Comparison of ENCODE assay signal across 8 mouse cellular contexts in the genomic region with DNA sequence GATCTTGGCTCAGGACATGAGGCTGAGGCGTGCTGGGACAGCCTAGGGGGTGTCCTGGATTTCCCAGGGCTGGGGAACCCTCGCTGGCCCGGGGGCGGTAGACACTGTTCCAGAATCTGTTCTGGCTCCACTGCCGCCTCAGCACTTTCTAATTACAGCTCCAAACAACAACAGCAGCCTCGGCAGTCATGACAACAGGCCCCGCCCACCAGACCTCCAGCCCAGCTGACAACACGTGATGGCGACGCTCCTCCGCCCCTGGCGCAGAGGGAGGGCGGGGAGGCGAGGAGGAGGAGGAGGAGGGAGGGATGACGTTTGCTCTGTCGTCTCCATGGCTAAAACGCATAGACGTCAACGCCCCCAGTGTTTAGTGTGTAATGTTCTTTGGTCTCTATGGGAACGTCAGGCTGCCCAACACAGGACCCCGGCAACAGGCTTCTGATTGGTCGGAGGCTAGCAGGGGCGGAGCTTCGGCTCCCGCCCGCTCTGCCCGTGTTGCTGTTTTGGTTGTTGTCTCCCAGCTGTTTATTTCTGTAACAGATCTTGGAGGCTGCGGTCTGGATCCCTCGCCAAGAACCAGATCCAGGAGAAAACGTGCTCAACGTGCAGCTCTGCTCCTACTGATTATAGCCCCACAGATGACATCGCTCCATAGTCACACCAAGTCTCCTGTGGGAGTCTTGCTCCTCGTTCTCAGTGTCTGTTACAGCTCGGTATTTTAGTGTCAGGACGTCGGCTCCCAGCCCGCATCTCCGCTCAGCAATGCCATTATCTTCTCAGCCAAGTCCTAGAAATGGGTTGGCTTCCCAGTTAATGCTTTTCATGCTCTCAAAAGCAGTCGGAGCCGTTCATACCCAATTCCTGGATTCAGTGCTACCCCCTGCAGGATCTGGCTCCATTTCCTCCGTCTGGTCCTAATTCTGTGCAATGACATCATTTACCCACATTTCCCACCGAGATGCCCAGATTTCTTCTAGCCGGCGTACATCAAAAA. TPM values are rescaled to one million over a fixed set of nuclear protein-coding genes. Genes with fewer than 3 reads are reported as not detected.
DNase-seq lines count a peak whose midpoint lies in the region; ATAC-seq and TF ChIP-seq lines count a peak whose summit lies in the region.

No protein-coding gene starts in this region.

- H3K36me3 ChIP-seq in heart, embryonic 11.5 days (ENCODE audit: control insufficient read depth, insufficient read depth, low read length), result no peaks in the 10 kb centered on the region
- no peaks in the 10 kb centered on the region for H3K36me3 ChIP-seq in kidney, embryonic 16.5 days (ENCODE audit: insufficient read depth, low read length)
- no peaks in the 10 kb centered on the region for H3K36me3 ChIP-seq in liver, adult 2 months (ENCODE audit: control insufficient read depth, insufficient read depth, low read length)
- no peaks in the 10 kb centered on the region for H3K36me3 ChIP-seq in myocyte (ENCODE audit: control insufficient read depth, insufficient read depth)
- H3K36me3 ChIP-seq in splenic B cell, adult 2 months (ENCODE audit: control insufficient read depth, insufficient read depth, low read length, poor library complexity, severe bottlenecking), result no peaks in the 10 kb centered on the region

- H3K4me2 ChIP-seq in heart, embryonic 11.5 days, result peak overlapping the region; percentile 87
- H3K4me2 ChIP-seq in kidney, embryonic 16.5 days (replicated peaks; ENCODE audit: low read depth, low read length), result peak overlapping the region; percentile 89
- H3K4me2 ChIP-seq in myocyte (ENCODE audit: low read depth), result peak overlapping the region; percentile 96

- H3K9me3 ChIP-seq in heart, embryonic 11.5 days (replicated peaks; ENCODE audit: control insufficient read depth, low read length), result no peaks in the 10 kb centered on the region
- H3K9me3 ChIP-seq in kidney, embryonic 16.5 days (ENCODE audit: low read length), result no peaks in the 10 kb centered on the region

- no peak overlapping the region for H3ac ChIP-seq in myocyte (ENCODE audit: control insufficient read depth, insufficient read length)

- H3K27me3 ChIP-seq in heart, embryonic 11.5 days (ENCODE audit: control insufficient read depth, insufficient read depth, low read length), result no peaks in the 10 kb centered on the region
- H3K27me3 ChIP-seq in kidney, embryonic 16.5 days (ENCODE audit: insufficient read depth, low read length), result no peaks in the 10 kb centered on the region
- H3K27me3 ChIP-seq in liver, adult 2 months (ENCODE audit: control insufficient read depth, insufficient read depth, low read length), result no peaks in the 10 kb centered on the region
- H3K27me3 ChIP-seq in myocyte (ENCODE audit: control insufficient read depth, insufficient read depth, insufficient read length), result no peaks in the 10 kb centered on the region
- H3K27me3 ChIP-seq in splenic B cell, adult 2 months (ENCODE audit: control insufficient read depth, insufficient read depth, low read length, poor library complexity, severe bottlenecking), result no peaks in the 10 kb centered on the region

- peaks cover 31% of the 10 kb centered on the region for H3K4me1 ChIP-seq in bone marrow macrophage, adult 2 months (ENCODE audit: control insufficient read depth, insufficient read depth, low read length)
- H3K4me1 ChIP-seq in embryonic fibroblast, embryonic 13.5 days (ENCODE audit: control insufficient read depth, insufficient read depth, low read length), result peaks cover 5% of the 10 kb centered on the region
- H3K4me1 ChIP-seq in heart, embryonic 11.5 days (ENCODE audit: control insufficient read depth, insufficient read depth, low read length), result peaks cover 35% of the 10 kb centered on the region
- peaks cover 46% of the 10 kb centered on the region for H3K4me1 ChIP-seq in kidney, embryonic 16.5 days (ENCODE audit: insufficient read depth, low read length)
- peaks cover 15% of the 10 kb centered on the region for H3K4me1 ChIP-seq in liver, adult 2 months (ENCODE audit: control insufficient read depth, insufficient read depth, low read length)

- peak; percentile 98 for DNase-seq in A20 (ENCODE audit: low read depth, low spot score)
- peak; percentile 95 for DNase-seq in liver, adult 2 months (ENCODE audit: extremely low read depth, low read depth, low spot score)
- DNase-seq in splenic B cell, adult 2 months (ENCODE audit: low read depth, low spot score), result peak; percentile 100

- 2% methylated on average over 44 of the region's 44 CpGs for WGBS in heart, embryonic 11.5 days (ENCODE audit: insufficient replicate concordance)
- 1% methylated on average over 44 of the region's 44 CpGs for WGBS in kidney, embryonic 16.5 days
- WGBS in liver, adult 2 months, result 2% methylated on average over 44 of the region's 44 CpGs

- H3K9ac ChIP-seq in heart, embryonic 11.5 days (ENCODE audit: low read depth, low read length), result peak overlapping the region; percentile 79
- H3K9ac ChIP-seq in kidney, embryonic 16.5 days (replicated peaks; ENCODE audit: low read length), result peak overlapping the region; percentile 67
- peak overlapping the region; percentile 80 for H3K9ac ChIP-seq in liver, adult 2 months (ENCODE audit: low read depth, low read length)

- peak overlapping the region; percentile 76 for H3K4me3 ChIP-seq in bone marrow macrophage, adult 2 months (ENCODE audit: insufficient read depth, low read length)
- H3K4me3 ChIP-seq in embryonic fibroblast, embryonic 13.5 days (ENCODE audit: insufficient read depth, low read length), result peak overlapping the region; percentile 63
- H3K4me3 ChIP-seq in heart, embryonic 11.5 days (ENCODE audit: low read depth, low read length), result peak overlapping the region; percentile 49
- peak overlapping the region; percentile 58 for H3K4me3 ChIP-seq in kidney, embryonic 16.5 days (ENCODE audit: low read length)
- peak overlapping the region; percentile 63 for H3K4me3 ChIP-seq in liver, adult 2 months (ENCODE audit: insufficient read depth, low read depth, low read length)
- peak overlapping the region; percentile 28 for H3K4me3 ChIP-seq in myocyte

- peak overlapping the region; percentile 90 for H3K27ac ChIP-seq in bone marrow macrophage, adult 2 months (ENCODE audit: insufficient read depth, low read depth, low read length)
- peak overlapping the region; percentile 64 for H3K27ac ChIP-seq in embryonic fibroblast, embryonic 13.5 days (ENCODE audit: insufficient read depth, low read length)
- peak overlapping the region; percentile 96 for H3K27ac ChIP-seq in heart, embryonic 11.5 days (ENCODE audit: low read depth, low read length)
- H3K27ac ChIP-seq in kidney, embryonic 16.5 days (ENCODE audit: low read length), result peak overlapping the region; percentile 96
- H3K27ac ChIP-seq in liver, adult 2 months (replicated peaks; ENCODE audit: insufficient read depth, low read depth, low read length), result peak overlapping the region; percentile 85

- peak; percentile 96 for ATAC-seq in heart, embryonic 11.5 days (replicated peaks; ENCODE audit: insufficient number of reproducible peaks, low FRiP score, low TSS enrichment)
- ATAC-seq in kidney, embryonic 16.5 days (ENCODE audit: low FRiP score, low TSS enrichment), result peak; percentile 99

- TF ChIP-seq POLR2A in bone marrow macrophage, adult 2 months (IDR thresholded peaks at IDR 0.05; ENCODE audit: borderline replicate concordance, low read depth, low read length), result no peak
- TF ChIP-seq POLR2A in embryonic fibroblast, embryonic 13.5 days (IDR thresholded peaks at IDR 0.05; ENCODE audit: low read depth, low read length), result peak; percentile 14; the same call in 1 of the 2 replicates
- no peak for TF ChIP-seq POLR2A in liver, adult 2 months (IDR thresholded peaks at IDR 0.05; ENCODE audit: extremely low read depth, insufficient read depth, low read length)
- TF ChIP-seq POLR2A in myocyte (IDR thresholded peaks at IDR 0.05; ENCODE audit: insufficient read length, low read depth), result peak; percentile 28

- 0 out of 2 replicates have a peak, but pooled peaks have one; percentile 24 for TF ChIP-seq CTCF in bone marrow macrophage, adult 2 months (IDR thresholded peaks at IDR 0.05; ENCODE audit: low read depth, low read length)
- no peak for TF ChIP-seq CTCF in embryonic fibroblast, embryonic 13.5 days (IDR thresholded peaks at IDR 0.05; ENCODE audit: borderline replicate concordance, insufficient read depth, low read length)
- no peak for TF ChIP-seq CTCF in liver, adult 2 months (IDR thresholded peaks at IDR 0.05; ENCODE audit: low read depth, low read length)

- no peaks in the 10 kb centered on the region for H3K79me2 ChIP-seq in liver, adult 2 months (ENCODE audit: control insufficient read depth, insufficient read depth, low read length)
- H3K79me2 ChIP-seq in myocyte (ENCODE audit: control insufficient read depth, insufficient read depth), result no peaks in the 10 kb centered on the region

TF ChIP-seq in myocyte, 11 proteins besides CTCF, POLR2A, EP300 and RAD21:
- peak; percentile 35 to 51 (median 41) for TF ChIP-seq MYOD1 (IDR thresholded peaks at IDR 0.05; ENCODE audit: control insufficient read depth in 1 of 3, insufficient read length in 2 of 3, low read depth in 2 of 3)
- no peak for TF ChIP-seq REST (IDR thresholded peaks at IDR 0.05; ENCODE audit: insufficient read depth, insufficient read length)
- no peak for TF ChIP-seq MAX (IDR thresholded peaks at IDR 0.05; ENCODE audit: low read depth)
- TF ChIP-seq CEBPB (IDR thresholded peaks at IDR 0.05; ENCODE audit: insufficient read depth, poor library complexity, severe bottlenecking), result no peak
- TF ChIP-seq USF1 (IDR thresholded peaks at IDR 0.05; ENCODE audit: low read depth), result peak; percentile 96
- TF ChIP-seq MYOG (IDR thresholded peaks at IDR 0.05; ENCODE audit: control insufficient read depth in 1 of 3, insufficient read depth in 1 of 3, insufficient read length in 2 of 3, low read depth in 2 of 3), result peak in 1 of 3 experiments; percentile 41
- TF ChIP-seq E2F4 (IDR thresholded peaks at IDR 0.05; ENCODE audit: insufficient read depth), result no peak
- TF ChIP-seq SRF (IDR thresholded peaks at IDR 0.05; ENCODE audit: control insufficient read depth, insufficient read length, low read depth), result peak; percentile 72
- TF ChIP-seq TCF3 (IDR thresholded peaks at IDR 0.05; ENCODE audit: insufficient read length, low read depth), result no peak

RNA-seq across cellular contexts. Expression of gene Fos, which starts 18.3 kb away (rescaled TPM):
- 64.0 and 65.2 TPM in 2 replicates for polyA plus RNA-seq in bone marrow macrophage, adult 2 months (2012; ENCODE audit: insufficient read depth, insufficient read length, missing spikeins)
- 5.4 and 9.3 TPM in 2 replicates for polyA plus RNA-seq in embryonic fibroblast, embryonic 13.5 days (2011; ENCODE audit: insufficient read length, low read depth, missing spikeins)
- 4.5 and 6.3 TPM in 2 replicates for polyA plus RNA-seq in heart, embryonic 11.5 days (2014; fragmentation: Nextera tagmentation; extraction: Ambion mirVana)
- 2.7 and 3.5 TPM in 2 replicates for polyA plus RNA-seq in kidney, embryonic 16.5 days (2015; fragmentation: Nextera tagmentation; extraction: Ambion mirVana)
- 0.67 and 1.2 TPM in 2 replicates for total RNA-seq in liver, adult 2 months (2014; rRNA removed)
- 0.49 and 0.65 TPM in 2 replicates for polyA plus RNA-seq in liver, adult 2 months (2012; rRNA removed)
- 3.1 TPM for polyA plus RNA-seq in myocyte (2012; fragmentation: generic; extraction: Trizol)

Comparison
In these comparisons a context has a peak if more than half of its experiments do, and no peak if none do; other contexts are left out.
1. Peak in every context shown above with its lines: DNase-seq, ATAC-seq, H3K4me3 ChIP-seq and H3K27ac ChIP-seq.
2. POLR2A ChIP-seq: peak in embryonic fibroblast, embryonic 13.5 days (single experiment) and myocyte (single experiment); none in bone marrow macrophage, adult 2 months (single experiment) and liver, adult 2 months (single experiment).